Mouse (Mus musculus): Measurements from ENCODE around the gene Gabpa.

Gene Gabpa

DNA sequence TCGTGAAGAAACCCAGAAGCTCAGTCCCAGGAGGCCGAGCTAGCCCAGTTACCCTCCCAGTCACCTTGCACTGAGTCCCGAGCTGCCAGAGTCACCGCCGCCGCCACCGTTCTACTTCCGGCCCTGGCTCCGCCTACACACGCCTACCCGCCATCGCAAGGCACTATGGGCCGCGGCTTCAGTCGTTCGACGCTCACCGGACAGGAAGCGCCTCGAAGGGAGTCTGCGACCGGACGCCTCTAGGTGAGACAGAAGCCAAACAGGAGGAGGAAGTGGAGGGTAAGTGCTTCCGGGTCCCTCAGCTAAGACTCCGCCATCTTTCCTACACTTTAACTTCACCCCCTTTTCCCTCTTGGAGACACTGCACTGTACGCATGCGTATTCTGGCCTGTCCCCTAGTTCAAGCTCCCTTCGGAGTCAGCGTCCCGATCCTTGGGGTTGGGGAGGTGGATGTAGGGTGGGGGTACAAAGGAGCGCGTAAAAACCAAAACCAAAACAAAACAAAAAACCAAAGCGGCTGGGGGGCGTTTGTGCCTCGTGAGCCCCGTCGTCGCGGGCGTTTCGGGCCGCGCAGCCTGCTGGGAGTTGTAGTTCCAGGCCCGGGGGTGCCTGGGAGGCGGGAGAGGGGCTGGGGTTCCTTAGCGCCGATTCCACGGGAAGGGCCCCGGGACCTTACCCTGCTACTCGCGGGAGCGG, at the start of gene Gabpa:
TSS of gene Gabpa (plus strand) at position 181 of the 696 bp plus-strand sequence.
- DNase-seq (ENCODE audit: low spot score), result peak; percentile 95

GRCm38 (mm10) chr16:84784966-84785365, 49.8 kb upstream of the Gabpa start:
- no peak for DNase-seq (ENCODE audit: low spot score)

DNA sequence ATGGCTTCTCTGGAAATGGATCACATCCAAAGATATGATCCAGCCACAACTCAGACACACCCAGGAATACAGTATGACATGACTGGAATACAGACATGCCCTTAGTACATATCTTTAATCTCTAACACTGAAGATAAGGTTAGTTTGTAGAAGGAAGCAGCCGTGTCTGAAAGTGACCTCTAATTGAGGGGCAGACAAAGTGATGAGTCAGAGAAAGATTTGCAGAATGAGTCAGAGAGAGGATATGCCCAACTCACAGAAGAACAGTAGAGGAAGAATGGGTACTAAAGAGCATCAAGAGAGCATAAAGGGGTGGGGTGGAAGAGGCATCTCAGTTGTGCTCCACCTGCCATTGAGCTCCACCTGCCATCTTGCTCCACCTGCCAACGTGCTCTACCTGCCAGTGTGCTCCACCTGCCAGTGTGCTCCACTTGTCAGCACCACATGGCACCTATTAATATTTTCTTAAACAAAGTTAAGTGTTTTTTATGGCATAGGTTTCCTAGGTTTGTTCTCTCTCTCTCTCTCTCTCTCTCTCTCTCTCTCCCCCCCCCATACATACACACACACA, 44.0 kb upstream of the Gabpa start:
- DNase-seq (ENCODE audit: low spot score), result no peak

- DNase-seq (ENCODE audit: low spot score), result no peak
Observed at GRCm38 (mm10) chr16:84793401-84793800, 41.3 kb upstream of the Gabpa start.

GRCm38 (mm10) chr16:84795337-84795736, 39.4 kb upstream of the Gabpa start:
- no peak for DNase-seq (ENCODE audit: low spot score)

- no peak for DNase-seq (ENCODE audit: low spot score)
Observed at GRCm38 (mm10) chr16:84796678-84797077, 38.0 kb upstream of the Gabpa start.

DNA sequence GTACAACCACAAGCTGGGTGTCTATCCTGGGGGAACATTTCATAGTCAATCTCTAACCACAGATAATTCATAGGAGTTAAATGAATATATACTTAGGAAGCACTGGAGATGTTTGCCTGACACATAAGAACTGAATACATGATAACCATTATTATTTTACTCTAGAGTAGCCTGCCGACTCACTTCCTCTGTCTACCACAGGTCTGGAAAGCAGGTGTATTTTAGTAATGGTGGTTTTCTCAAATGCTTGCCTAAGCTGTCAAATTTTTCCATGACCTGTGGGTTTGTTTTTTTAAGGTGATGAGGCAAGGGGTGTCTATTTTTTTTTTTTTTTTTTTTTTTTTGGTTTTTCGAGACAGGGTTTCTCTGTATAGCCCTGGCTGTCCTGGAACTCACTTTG, 34.7 kb upstream of the Gabpa start:
- no peak for DNase-seq (ENCODE audit: low spot score)

- no peak for DNase-seq (ENCODE audit: low spot score)
Observed at GRCm38 (mm10) chr16:84802217-84802616, 32.5 kb upstream of the Gabpa start.

GRCm38 (mm10) chr16:84804866-84805265, 29.9 kb upstream of the Gabpa start:
- DNase-seq (ENCODE audit: low spot score), result no peak

DNA sequence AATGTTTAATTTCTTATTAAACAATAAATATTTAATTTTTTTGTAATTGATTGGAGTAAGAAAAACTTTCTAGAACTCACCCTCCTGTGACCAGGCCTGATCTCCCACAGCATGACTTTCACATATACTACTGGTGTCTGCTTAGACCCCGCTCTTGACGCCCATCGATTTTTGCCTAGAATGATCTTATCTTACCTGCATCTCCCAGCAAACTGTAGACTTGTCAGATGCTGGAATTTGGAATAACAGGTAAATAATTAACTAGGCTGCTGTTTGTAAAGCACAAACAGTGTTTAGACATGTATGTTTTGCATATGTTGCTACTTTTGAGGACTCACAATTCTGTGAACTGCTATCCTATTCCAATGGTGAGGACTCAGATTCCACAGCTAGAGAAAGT, 28.6 kb upstream of the Gabpa start:
- no peak for DNase-seq (ENCODE audit: low spot score)

GRCm38 (mm10) chr16:84807874-84808273, 26.9 kb upstream of the Gabpa start:
- no peak for DNase-seq (ENCODE audit: low spot score)

- no peak for DNase-seq (ENCODE audit: low spot score)
Observed at GRCm38 (mm10) chr16:84810254-84810653, 24.5 kb upstream of the Gabpa start.

DNA sequence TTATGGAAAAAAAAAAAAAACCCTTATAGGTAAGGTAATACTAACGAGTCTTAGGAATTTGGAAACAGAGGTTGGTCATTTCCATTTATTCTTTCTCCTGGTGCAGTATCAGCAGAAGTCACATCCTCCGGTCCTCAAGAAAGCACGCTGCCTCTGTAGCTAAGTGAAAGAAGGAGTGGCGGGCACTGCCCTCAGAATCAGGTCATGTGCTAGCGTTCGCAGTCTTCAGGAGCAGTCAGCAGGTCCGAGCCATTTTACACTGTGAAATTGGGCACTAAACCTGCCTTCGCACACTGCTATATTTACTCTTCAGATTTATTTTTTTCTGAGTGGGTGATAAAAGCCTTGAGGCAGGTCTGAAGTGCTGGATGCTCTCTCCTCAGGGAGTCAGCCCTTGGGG, 20.9 kb upstream of the Gabpa start:
- DNase-seq (ENCODE audit: low spot score), result no peak

DNA sequence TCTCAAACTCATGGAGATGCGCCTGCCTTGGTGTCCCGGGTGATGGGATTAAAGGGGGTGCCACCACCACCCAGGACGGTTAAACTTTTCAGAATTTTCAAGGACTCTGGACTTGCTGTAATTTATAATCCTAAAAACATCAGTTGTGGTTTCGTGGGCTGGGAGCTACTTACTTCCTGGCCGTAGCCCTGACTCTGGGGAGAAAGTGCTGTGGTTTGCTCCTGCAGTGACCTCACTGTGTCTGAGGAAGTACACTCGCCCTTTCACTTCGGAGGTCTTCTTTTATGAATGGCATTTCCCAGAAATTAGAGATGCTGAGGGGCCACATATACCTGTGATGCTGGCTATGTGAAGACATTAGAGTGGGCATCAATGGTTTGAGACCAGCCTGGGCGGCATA, 20.2 kb upstream of the Gabpa start:
- DNase-seq (ENCODE audit: low spot score), result no peak

- no peak for DNase-seq (ENCODE audit: low spot score)
Observed at GRCm38 (mm10) chr16:84817423-84817822, 17.3 kb upstream of the Gabpa start.

DNA sequence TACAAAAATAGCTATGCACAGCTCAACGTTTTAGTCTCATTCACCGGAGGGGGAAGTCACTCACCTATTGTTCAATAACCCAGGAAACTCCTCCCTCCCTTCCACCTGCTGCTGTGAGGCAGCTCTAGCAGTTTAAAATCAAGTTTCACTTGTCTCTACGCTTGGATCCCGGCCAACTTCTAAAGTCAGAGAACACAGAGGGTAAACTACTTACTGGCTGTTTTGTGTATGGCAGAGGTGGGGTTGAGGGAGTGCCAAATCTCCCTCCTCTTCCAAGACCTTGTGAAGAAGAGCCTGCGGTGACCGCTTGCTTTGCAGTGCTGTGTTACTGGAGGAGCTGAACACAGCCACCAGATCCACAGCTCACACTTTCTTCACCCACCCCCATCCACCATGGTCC, 9.7 kb upstream of the Gabpa start:
- DNase-seq (ENCODE audit: low spot score), result no peak

GRCm38 (mm10) chr16:84831696-84832095, 3.0 kb upstream of the Gabpa start:
- DNase-seq (ENCODE audit: low spot score), result no peak

- DNase-seq (ENCODE audit: low spot score), result no peak
Observed at GRCm38 (mm10) chr16:84832736-84833135, 2.0 kb upstream of the Gabpa start.

DNA sequence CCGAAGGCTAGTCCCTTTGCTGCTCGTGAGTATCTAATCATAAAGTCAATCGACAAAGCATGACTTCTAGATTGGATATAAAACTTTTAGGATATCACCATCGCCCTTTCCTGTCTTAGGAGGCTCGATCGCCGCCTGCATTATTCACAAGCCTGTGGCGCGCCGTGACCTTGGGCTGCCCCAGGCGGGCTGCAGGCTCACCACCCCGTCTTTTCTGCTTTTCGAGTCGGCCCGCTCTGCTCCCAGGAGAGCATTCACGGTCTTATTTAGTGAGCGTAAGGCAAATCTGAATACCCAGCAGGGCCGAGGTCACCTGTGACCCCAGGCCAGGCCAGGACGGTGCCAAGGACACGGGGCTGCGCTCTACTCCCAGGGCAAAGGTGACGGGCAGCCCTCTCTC, 381 bp upstream of the Gabpa start:
- no peak for DNase-seq (ENCODE audit: low spot score)

GRCm38 (mm10) chr16:84835441-84835822, 707 bp downstream of the Gabpa start, which contains the start of gene Atp5j:
TSS of gene Atp5j (minus strand) at chr16:84835625.
- peak; percentile 57 for DNase-seq (ENCODE audit: low spot score)

- DNase-seq (ENCODE audit: low spot score), result peak; percentile 44
Observed at GRCm38 (mm10) chr16:84835823-84836743, 1.4 kb downstream of the Gabpa start.

- no peak for DNase-seq (ENCODE audit: low spot score)
Observed at GRCm38 (mm10) chr16:84838576-84838975, 3.9 kb downstream of the Gabpa start.

GRCm38 (mm10) chr16:84853492-84853891, 18.8 kb downstream of the Gabpa start:
- DNase-seq (ENCODE audit: low spot score), result no peak
